Mouse (Mus musculus): ENCODE measurements around the gene Tor1aip2. TPM values are rescaled to one million over a fixed set of nuclear protein-coding genes. Genes with fewer than 3 reads are reported as not detected.

Tor1aip2 gene
- polyA plus RNA-seq, 1 experiment from 2014 or later, result 43.7 TPM

DNA sequence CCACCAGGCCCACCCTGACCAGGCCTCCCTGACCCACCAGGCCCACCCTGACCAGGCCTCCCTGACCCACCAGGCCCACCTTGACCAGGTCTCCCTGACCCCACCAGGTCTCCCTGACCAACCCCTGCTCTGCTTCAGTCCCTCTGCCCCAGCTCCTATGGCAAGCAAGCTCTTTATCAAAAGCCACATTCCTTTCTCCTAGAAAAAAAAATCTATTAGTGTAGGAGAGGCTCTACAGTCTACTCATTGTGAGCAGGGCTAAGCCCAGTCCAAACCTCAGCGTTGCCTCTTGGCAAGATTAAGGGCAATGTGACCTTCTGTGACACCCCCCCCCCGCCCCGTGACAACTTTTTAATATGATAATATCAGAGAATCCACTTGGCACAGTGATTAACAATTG, 49.4 kb downstream of the Tor1aip2 start:
- 55% methylated on average over 3 of the region's 3 CpGs for WGBS (ENCODE audit: insufficient replicate concordance)
- DNase-seq, result no peak
- Histone ChIP-seq H3K4me1 (ENCODE audit: insufficient read depth) (no peaks in the 10 kb centered on the region), H3K9ac (replicated peaks) (no peak overlapping the region), H3K9me3 (ENCODE audit: low read length) (no peaks in the 10 kb centered on the region), H3K4me3 (ENCODE audit: low read depth, low read length) (no peak overlapping the region), H3K27ac (ENCODE audit: low read depth) (no peak overlapping the region), H3K36me3 (replicated peaks; ENCODE audit: insufficient read depth, low read length) (no peaks in the 10 kb centered on the region), H3K27me3 (ENCODE audit: insufficient read depth, low read length) (no peaks in the 10 kb centered on the region), H3K4me2 (ENCODE audit: low read depth, low read length) (no peak overlapping the region)
- no peak for TF ChIP-seq EP300 (IDR thresholded peaks at IDR 0.05; ENCODE audit: low read depth)
- no peak for TF ChIP-seq CTCF (IDR thresholded peaks at IDR 0.05; ENCODE audit: low read depth)
- ATAC-seq, result no peak

GRCm38 (mm10) chr1:156085770-156086169, 50.6 kb downstream of the Tor1aip2 start:
- no peak for DNase-seq
- peak; percentile 33; the same call in 1 of the 2 replicates for ATAC-seq
- Histone ChIP-seq H3K4me2 (ENCODE audit: low read depth, low read length) (no peak overlapping the region), H3K36me3 (replicated peaks; ENCODE audit: insufficient read depth, low read length) (no peaks in the 10 kb centered on the region), H3K27me3 (ENCODE audit: insufficient read depth, low read length) (no peaks in the 10 kb centered on the region), H3K9ac (replicated peaks) (no peak overlapping the region), H3K27ac (ENCODE audit: low read depth) (no peak overlapping the region), H3K9me3 (ENCODE audit: low read length) (no peaks in the 10 kb centered on the region), H3K4me1 (ENCODE audit: insufficient read depth) (no peaks in the 10 kb centered on the region), H3K4me3 (ENCODE audit: low read depth, low read length) (no peak overlapping the region)
- WGBS (ENCODE audit: insufficient replicate concordance), result 54% methylated on average over 5 of the region's 5 CpGs
- TF ChIP-seq EP300 (IDR thresholded peaks at IDR 0.05; ENCODE audit: low read depth) (no peak), CTCF (IDR thresholded peaks at IDR 0.05; ENCODE audit: low read depth) (peak; percentile 96)

DNA sequence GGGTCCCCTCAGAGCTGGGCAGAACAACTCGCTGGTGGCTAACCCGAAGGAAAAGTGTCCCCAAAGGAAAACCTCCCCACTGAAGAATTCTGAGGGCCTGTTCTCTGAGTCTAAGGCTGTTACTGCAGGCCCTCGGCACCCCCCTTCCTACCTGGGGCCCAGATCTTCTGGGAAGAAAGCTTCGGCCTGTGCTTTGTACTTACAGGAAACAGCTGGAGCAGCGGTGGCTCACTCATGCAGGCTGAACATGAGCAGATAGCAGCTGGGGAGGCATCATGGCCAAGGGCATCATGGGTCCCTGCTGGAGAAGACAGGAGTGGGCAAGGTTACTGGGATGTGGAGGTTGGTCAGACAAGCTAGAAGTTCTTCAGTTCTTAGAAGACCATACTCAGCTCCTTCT, 52.4 kb downstream of the Tor1aip2 start:
- H3K4me3 ChIP-seq (ENCODE audit: low read depth, low read length), result no peak overlapping the region
- H3K4me1 ChIP-seq (ENCODE audit: insufficient read depth), result no peaks in the 10 kb centered on the region
- H3K36me3 ChIP-seq (replicated peaks; ENCODE audit: insufficient read depth, low read length), result no peaks in the 10 kb centered on the region
- TF ChIP-seq EP300 (IDR thresholded peaks at IDR 0.05; ENCODE audit: low read depth) (no peak), CTCF (IDR thresholded peaks at IDR 0.05; ENCODE audit: low read depth) (no peak)
- no peak for ATAC-seq
- H3K27ac ChIP-seq (ENCODE audit: low read depth), result no peak overlapping the region
- H3K27me3 ChIP-seq (ENCODE audit: insufficient read depth, low read length), result no peaks in the 10 kb centered on the region
- 54% methylated on average over 5 of the region's 5 CpGs for WGBS (ENCODE audit: insufficient replicate concordance)
- H3K9me3 ChIP-seq (ENCODE audit: low read length), result no peaks in the 10 kb centered on the region
- no peak overlapping the region for H3K9ac ChIP-seq (replicated peaks)
- H3K4me2 ChIP-seq (ENCODE audit: low read depth, low read length), result no peak overlapping the region
- no peak for DNase-seq

GRCm38 (mm10) chr1:156089561-156089960, 54.4 kb downstream of the Tor1aip2 start:
- ATAC-seq (no peak), DNase-seq (peak; percentile 45)
- Histone ChIP-seq H3K4me2 (ENCODE audit: low read depth, low read length) (no peak overlapping the region), H3K27ac (ENCODE audit: low read depth) (no peak overlapping the region), H3K36me3 (replicated peaks; ENCODE audit: insufficient read depth, low read length) (no peaks in the 10 kb centered on the region), H3K9me3 (ENCODE audit: low read length) (no peaks in the 10 kb centered on the region), H3K9ac (replicated peaks) (no peak overlapping the region), H3K4me3 (ENCODE audit: low read depth, low read length) (no peak overlapping the region), H3K4me1 (ENCODE audit: insufficient read depth) (no peaks in the 10 kb centered on the region), H3K27me3 (ENCODE audit: insufficient read depth, low read length) (no peaks in the 10 kb centered on the region)
- 73% methylated on average over 8 of the region's 8 CpGs for WGBS (ENCODE audit: insufficient replicate concordance)
- TF ChIP-seq CTCF (IDR thresholded peaks at IDR 0.05; ENCODE audit: low read depth), result no peak
- no peak for TF ChIP-seq EP300 (IDR thresholded peaks at IDR 0.05; ENCODE audit: low read depth)

DNA sequence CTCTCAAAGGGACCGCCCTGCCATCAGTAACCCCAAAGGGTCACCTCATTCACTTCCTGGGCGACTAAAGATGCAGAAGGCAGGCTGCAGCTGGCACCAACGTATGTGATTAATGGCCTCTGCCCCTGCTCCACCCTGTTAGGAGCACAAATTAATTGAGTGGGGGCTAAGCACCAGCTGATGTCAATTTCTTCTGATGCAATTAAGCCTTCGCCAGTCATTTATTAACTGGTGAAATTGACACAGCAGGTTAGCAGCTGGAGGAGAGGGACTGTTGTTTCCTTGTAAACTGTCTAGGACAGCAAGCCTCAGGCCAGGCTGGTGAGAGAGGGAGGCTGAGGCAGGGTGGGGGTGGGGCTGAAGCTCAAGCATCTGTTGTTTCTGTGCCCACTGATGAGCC, 54.8 kb downstream of the Tor1aip2 start:
- no peaks in the 10 kb centered on the region for H3K27me3 ChIP-seq (ENCODE audit: insufficient read depth, low read length)
- H3K4me2 ChIP-seq (ENCODE audit: low read depth, low read length), result no peak overlapping the region
- no peak overlapping the region for H3K27ac ChIP-seq (ENCODE audit: low read depth)
- TF ChIP-seq CTCF (IDR thresholded peaks at IDR 0.05; ENCODE audit: low read depth), result no peak
- TF ChIP-seq EP300 (IDR thresholded peaks at IDR 0.05; ENCODE audit: low read depth), result no peak
- WGBS (ENCODE audit: insufficient replicate concordance), result 76% methylated on average over 4 of the region's 4 CpGs
- no peak overlapping the region for H3K4me3 ChIP-seq (ENCODE audit: low read depth, low read length)
- no peaks in the 10 kb centered on the region for H3K9me3 ChIP-seq (ENCODE audit: low read length)
- no peak for ATAC-seq
- H3K4me1 ChIP-seq (ENCODE audit: insufficient read depth), result no peaks in the 10 kb centered on the region
- H3K36me3 ChIP-seq (replicated peaks; ENCODE audit: insufficient read depth, low read length), result no peaks in the 10 kb centered on the region
- no peak for DNase-seq
- no peak overlapping the region for H3K9ac ChIP-seq (replicated peaks)

- Histone ChIP-seq H3K36me3 (replicated peaks; ENCODE audit: insufficient read depth, low read length) (no peaks in the 10 kb centered on the region), H3K27ac (ENCODE audit: low read depth) (no peak overlapping the region), H3K4me1 (ENCODE audit: insufficient read depth) (no peaks in the 10 kb centered on the region), H3K9ac (replicated peaks) (no peak overlapping the region), H3K4me3 (ENCODE audit: low read depth, low read length) (no peak overlapping the region), H3K27me3 (ENCODE audit: insufficient read depth, low read length) (no peaks in the 10 kb centered on the region), H3K4me2 (ENCODE audit: low read depth, low read length) (no peak overlapping the region), H3K9me3 (ENCODE audit: low read length) (no peaks in the 10 kb centered on the region)
- WGBS (ENCODE audit: insufficient replicate concordance), result 31% methylated on average over 4 of the region's 4 CpGs
- DNase-seq, result no peak
- TF ChIP-seq EP300 (IDR thresholded peaks at IDR 0.05; ENCODE audit: low read depth) (peak; percentile 66), CTCF (IDR thresholded peaks at IDR 0.05; ENCODE audit: low read depth) (no peak)
- ATAC-seq, result no peak
Measured at GRCm38 (mm10) chr1:156091811-156092210, 56.6 kb downstream of the Tor1aip2 start.

- Histone ChIP-seq H3K4me2 (ENCODE audit: low read depth, low read length) (no peak overlapping the region), H3K4me1 (ENCODE audit: insufficient read depth) (no peaks in the 10 kb centered on the region), H3K4me3 (ENCODE audit: low read depth, low read length) (no peak overlapping the region), H3K36me3 (replicated peaks; ENCODE audit: insufficient read depth, low read length) (no peaks in the 10 kb centered on the region), H3K9ac (replicated peaks) (no peak overlapping the region), H3K27ac (ENCODE audit: low read depth) (no peak overlapping the region), H3K9me3 (ENCODE audit: low read length) (no peaks in the 10 kb centered on the region), H3K27me3 (ENCODE audit: insufficient read depth, low read length) (no peaks in the 10 kb centered on the region)
- WGBS (ENCODE audit: insufficient replicate concordance), result 58% methylated on average over 2 of the region's 2 CpGs
- 0 out of 2 replicates have a peak, but pooled peaks have one; percentile 8 for TF ChIP-seq CTCF (IDR thresholded peaks at IDR 0.05; ENCODE audit: low read depth)
- no peak for TF ChIP-seq EP300 (IDR thresholded peaks at IDR 0.05; ENCODE audit: low read depth)
- ATAC-seq (no peak), DNase-seq (no peak)
Measured at GRCm38 (mm10) chr1:156103763-156104162, 68.6 kb downstream of the Tor1aip2 start.

Measured in liver, postnatal 0 days (tissue).